ENCODE assay signal across 7 mouse cellular contexts in the genomic region with DNA sequence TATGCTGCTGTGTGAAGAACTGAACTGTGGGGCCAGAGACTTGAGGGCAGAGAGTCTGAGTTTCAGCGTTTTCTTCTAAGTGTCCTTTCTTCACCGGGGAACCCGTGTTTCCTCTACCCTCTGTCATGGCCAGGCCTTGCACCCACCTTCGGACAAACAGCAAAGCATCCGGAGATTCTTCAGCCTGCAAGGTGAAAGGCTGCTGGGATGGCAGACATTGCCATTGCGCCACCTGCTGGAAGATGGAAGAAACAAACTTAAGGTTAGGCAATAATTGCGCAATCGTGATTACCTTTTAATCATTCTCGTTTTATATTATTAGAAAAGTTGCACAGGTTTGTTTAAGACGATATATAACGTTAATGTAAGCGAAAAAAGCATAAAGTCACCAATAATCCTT. TPM values are rescaled to one million over a fixed set of nuclear protein-coding genes. Genes with fewer than 3 reads are reported as not detected.
DNase-seq lines count a peak whose midpoint lies in the region; ATAC-seq lines count a peak whose summit lies in the region.

No protein-coding gene starts in this region.

- peak; percentile 63 to 67 for DNase-seq in adrenal gland, adult 18-20 months (ENCODE audit: low spot score in 2 of 2)
- DNase-seq in gastrocnemius, postnatal 4 days (ENCODE audit: low spot score in 2 of 2) = peak; percentile 30 to 64
- peak; percentile 60 to 79 for DNase-seq in left cerebral cortex, adult 18-20 months (ENCODE audit: low spot score in 2 of 2)
- DNase-seq in spleen, adult 12 weeks (ENCODE audit: low spot score) = peak; percentile 17

- ATAC-seq in common myeloid progenitor, adult 5-6 weeks (replicated peaks; ENCODE audit: low read depth, poor library complexity, severe bottlenecking) = peak; percentile 75
- ATAC-seq in inflammation-experienced regulatory T-cells, adult 6 months = peak; percentile 74
- ATAC-seq in megakaryocyte-erythroid progenitor cell, adult 5-6 weeks (replicated peaks; ENCODE audit: low FRiP score, low TSS enrichment, poor library complexity, severe bottlenecking) = peak; percentile 89

RNA-seq across cellular contexts. Expression of gene Rcn1, which starts 28.9 kb away (rescaled TPM):
- 100 to 1,000 TPM in 1 of 2 experiments, 10 to 100 TPM in 1; 30.5 to 203 TPM for total RNA-seq in adrenal gland, adult 18-20 months (2021)
- total RNA-seq in common myeloid progenitor, adult 5-6 weeks (2017) = 54.8 and 60.9 TPM in 2 replicates
- 100 to 1,000 TPM in 1 of 2 experiments, 10 to 100 TPM in 1; 90.2 to 104 TPM for total RNA-seq in gastrocnemius, postnatal 4 days (2021)
- polyA plus RNA-seq in inflammation-experienced regulatory T-cells, adult 6 months (2017; shearing (Covaris generic)) = 10 to 100 TPM in 1 of 3 experiments, 1 to 10 TPM in 2; 7.5 to 17.7 (median 8.5) TPM
- 10 to 100 TPM; 21.6 to 28.7 TPM for total RNA-seq in left cerebral cortex, adult 18-20 months (2021)
- 17.4 and 20.1 TPM in 2 replicates for total RNA-seq in megakaryocyte-erythroid progenitor cell, adult 5-6 weeks (2014; fragmentation: Nextera tagmentation)
- total RNA-seq in megakaryocyte-erythroid progenitor cell, adult 5-6 weeks (2017) = 31.7 and 39.9 TPM in 2 replicates

Comparison
In these comparisons a context has a peak if more than half of its experiments do, and no peak if none do; other contexts are left out.
1. Peak in every context shown above with its lines: DNase-seq and ATAC-seq.
2. DNase-seq: peak in every context shown above with its lines; median percentile 70 in left cerebral cortex, adult 18-20 months; 65 in adrenal gland, adult 18-20 months; 47 in gastrocnemius, postnatal 4 days; 17 in spleen, adult 12 weeks.